Mouse (Mus musculus) spleen, adult 2 months (tissue): ENCODE measurements at regions not wholly inside any gene's neighbourhood (a gene's known extent, or its start where the extent isn't known, plus 50 kb on each side); places are given as distances from the start of the nearest gene placed in this dataset.

Experiments
- CTCF ChIP-seq: fragments of 200-500 bp; IDR thresholded peaks from 2 replicates; pipeline ENCODE4 v1.5.1; 2011; ENCODE audit warnings: mild to moderate bottlenecking, inconsistent platforms; ENCODE audit not compliant: insufficient read depth, insufficient read length, insufficient replicate concordance; ENCODE audit errors: extremely low read depth
- POLR2A ChIP-seq: fragments of 200-500 bp; IDR thresholded peaks from 2 replicates; pipeline ENCODE4 v1.6.1; 2011; ENCODE audit warnings: low read depth, low read length, inconsistent platforms

GRCm38 (mm10) chr12:71625115-71625514 lies 205.8 kb upstream of the Daam1 start:
- TF ChIP-seq CTCF (no peak), POLR2A (no peak)
